Mouse (Mus musculus) liver, postnatal 0 days (tissue): Measurements from ENCODE around the gene Ackr3.

ENCODE experiments used
- CTCF ChIP-seq: sonication (generic); IDR thresholded peaks from 2 replicates; pipeline ENCODE4 v1.5.1; 2016; ENCODE audit warnings: antibody characterized with exemption, low read depth
- EP300 ChIP-seq: IDR thresholded peaks from 2 replicates; pipeline ENCODE4 v1.6.1; 2016; ENCODE audit warnings: antibody characterized with exemption, low read depth, mild to moderate bottlenecking

GRCm38 (mm10) chr1:90223006-90223405 lies 19.2 kb downstream of the Ackr3 start:
- TF ChIP-seq CTCF (no peak), EP300 (no peak)
